Mouse (Mus musculus): ENCODE data around the gene Igf1r. TPM values are rescaled to one million over a fixed set of nuclear protein-coding genes. Genes with fewer than 3 reads are reported as not detected.

Igf1r gene
- polyA plus RNA-seq, 1 experiment from 2014 or later, result 29.7 TPM

- WGBS, result 80% methylated on average over 8 of the region's 8 CpGs
- Histone ChIP-seq H3K4me1 (ENCODE audit: control insufficient read depth, insufficient read depth, low read length) (peaks cover 4% of the 10 kb centered on the region), H3K36me3 (ENCODE audit: control insufficient read depth, insufficient read depth, low read length) (no peaks in the 10 kb centered on the region), H3K27me3 (ENCODE audit: control insufficient read depth, insufficient read depth, low read length) (no peaks in the 10 kb centered on the region), H3K9me3 (ENCODE audit: control insufficient read depth, low read length) (no peaks in the 10 kb centered on the region), H3K4me3 (ENCODE audit: low read length) (no peak overlapping the region), H3K27ac (ENCODE audit: low read depth, low read length) (no peak overlapping the region), H3K4me2 (replicated peaks; ENCODE audit: low read depth, low read length) (no peak overlapping the region), H3K9ac (ENCODE audit: low read depth, low read length) (no peak overlapping the region)
- ATAC-seq (ENCODE audit: low FRiP score, low TSS enrichment), result no peak
These were observed 160.0 kb downstream of the Igf1r start for GRCm38 (mm10) chr7:68112582-68112981.

GRCm38 (mm10) chr7:68114364-68114763, 161.7 kb downstream of the Igf1r start:
- no peak for ATAC-seq (ENCODE audit: low FRiP score, low TSS enrichment)
- Histone ChIP-seq H3K9ac (ENCODE audit: low read depth, low read length) (no peak overlapping the region), H3K9me3 (ENCODE audit: control insufficient read depth, low read length) (no peaks in the 10 kb centered on the region), H3K36me3 (ENCODE audit: control insufficient read depth, insufficient read depth, low read length) (no peaks in the 10 kb centered on the region), H3K27ac (ENCODE audit: low read depth, low read length) (no peak overlapping the region), H3K4me1 (ENCODE audit: control insufficient read depth, insufficient read depth, low read length) (peaks cover 19% of the 10 kb centered on the region), H3K4me2 (replicated peaks; ENCODE audit: low read depth, low read length) (no peak overlapping the region), H3K27me3 (ENCODE audit: control insufficient read depth, insufficient read depth, low read length) (no peaks in the 10 kb centered on the region), H3K4me3 (ENCODE audit: low read length) (no peak overlapping the region)
- 52% methylated on average over 5 of the region's 5 CpGs for WGBS

- ATAC-seq (ENCODE audit: low FRiP score, low TSS enrichment), result no peak
- no peaks in the 10 kb centered on the region for H3K36me3 ChIP-seq (ENCODE audit: control insufficient read depth, insufficient read depth, low read length)
- no peak overlapping the region for H3K4me3 ChIP-seq (ENCODE audit: low read length)
- H3K9ac ChIP-seq (ENCODE audit: low read depth, low read length), result no peak overlapping the region
- H3K4me1 ChIP-seq (ENCODE audit: control insufficient read depth, insufficient read depth, low read length), result peaks cover 22% of the 10 kb centered on the region
- no peak overlapping the region for H3K27ac ChIP-seq (ENCODE audit: low read depth, low read length)
- WGBS, result 65% methylated on average over 21 of the region's 21 CpGs
- H3K9me3 ChIP-seq (ENCODE audit: control insufficient read depth, low read length), result no peaks in the 10 kb centered on the region
- no peak overlapping the region for H3K4me2 ChIP-seq (replicated peaks; ENCODE audit: low read depth, low read length)
- no peaks in the 10 kb centered on the region for H3K27me3 ChIP-seq (ENCODE audit: control insufficient read depth, insufficient read depth, low read length)
These were observed 162.5 kb downstream of the Igf1r start for GRCm38 (mm10) chr7:68114983-68115715.

GRCm38 (mm10) chr7:68117567-68117966, 164.9 kb downstream of the Igf1r start:
- Histone ChIP-seq H3K27ac (ENCODE audit: low read depth, low read length) (peak overlapping the region; percentile 79), H3K4me2 (replicated peaks; ENCODE audit: low read depth, low read length) (no peak overlapping the region)
- 77% methylated on average over 5 of the region's 5 CpGs for WGBS

GRCm38 (mm10) chr7:68117981-68118380, 165.4 kb downstream of the Igf1r start:
- Histone ChIP-seq H3K4me3 (ENCODE audit: low read length) (no peak overlapping the region), H3K9me3 (ENCODE audit: control insufficient read depth, low read length) (no peaks in the 10 kb centered on the region), H3K4me2 (replicated peaks; ENCODE audit: low read depth, low read length) (no peak overlapping the region), H3K27ac (ENCODE audit: low read depth, low read length) (peak overlapping the region; percentile 79; the same call in 1 of the 2 replicates), H3K4me1 (ENCODE audit: control insufficient read depth, insufficient read depth, low read length) (peaks cover 22% of the 10 kb centered on the region), H3K36me3 (ENCODE audit: control insufficient read depth, insufficient read depth, low read length) (no peaks in the 10 kb centered on the region), H3K9ac (ENCODE audit: low read depth, low read length) (no peak overlapping the region), H3K27me3 (ENCODE audit: control insufficient read depth, insufficient read depth, low read length) (no peaks in the 10 kb centered on the region)
- WGBS, result 32% methylated on average over 2 of the region's 2 CpGs
- ATAC-seq (ENCODE audit: low FRiP score, low TSS enrichment), result no peak

More at GRCm38 (mm10) chr7:68117567-68117966, 164.9 kb downstream of the Igf1r start:
- Histone ChIP-seq H3K4me3 (ENCODE audit: low read length) (no peak overlapping the region), H3K36me3 (ENCODE audit: control insufficient read depth, insufficient read depth, low read length) (no peaks in the 10 kb centered on the region), H3K9ac (ENCODE audit: low read depth, low read length) (no peak overlapping the region), H3K4me1 (ENCODE audit: control insufficient read depth, insufficient read depth, low read length) (peaks cover 22% of the 10 kb centered on the region), H3K27me3 (ENCODE audit: control insufficient read depth, insufficient read depth, low read length) (no peaks in the 10 kb centered on the region), H3K9me3 (ENCODE audit: control insufficient read depth, low read length) (no peaks in the 10 kb centered on the region)
- no peak for ATAC-seq (ENCODE audit: low FRiP score, low TSS enrichment)

GRCm38 (mm10) chr7:68119605-68120004, 167.0 kb downstream of the Igf1r start:
- Histone ChIP-seq H3K27ac (ENCODE audit: low read depth, low read length) (0 out of 2 replicates have a peak overlapping the region, but pooled peaks have one; percentile 8), H3K4me1 (ENCODE audit: control insufficient read depth, insufficient read depth, low read length) (peaks cover 22% of the 10 kb centered on the region), H3K27me3 (ENCODE audit: control insufficient read depth, insufficient read depth, low read length) (no peaks in the 10 kb centered on the region), H3K9ac (ENCODE audit: low read depth, low read length) (no peak overlapping the region), H3K36me3 (ENCODE audit: control insufficient read depth, insufficient read depth, low read length) (no peaks in the 10 kb centered on the region), H3K4me3 (ENCODE audit: low read length) (no peak overlapping the region), H3K4me2 (replicated peaks; ENCODE audit: low read depth, low read length) (no peak overlapping the region), H3K9me3 (ENCODE audit: control insufficient read depth, low read length) (no peaks in the 10 kb centered on the region)
- 45% methylated on average over 5 of the region's 5 CpGs for WGBS
- ATAC-seq (ENCODE audit: low FRiP score, low TSS enrichment), result no peak

GRCm38 (mm10) chr7:68122418-68122817, 169.8 kb downstream of the Igf1r start:
- Histone ChIP-seq H3K4me1 (ENCODE audit: control insufficient read depth, insufficient read depth, low read length) (peaks cover 23% of the 10 kb centered on the region), H3K36me3 (ENCODE audit: control insufficient read depth, insufficient read depth, low read length) (no peaks in the 10 kb centered on the region), H3K27ac (ENCODE audit: low read depth, low read length) (no peak overlapping the region), H3K4me2 (replicated peaks; ENCODE audit: low read depth, low read length) (no peak overlapping the region), H3K9me3 (ENCODE audit: control insufficient read depth, low read length) (no peaks in the 10 kb centered on the region), H3K9ac (ENCODE audit: low read depth, low read length) (no peak overlapping the region), H3K27me3 (ENCODE audit: control insufficient read depth, insufficient read depth, low read length) (no peaks in the 10 kb centered on the region), H3K4me3 (ENCODE audit: low read length) (no peak overlapping the region)
- WGBS, result 20% methylated on average over 3 of the region's 3 CpGs
- ATAC-seq (ENCODE audit: low FRiP score, low TSS enrichment), result no peak

GRCm38 (mm10) chr7:68125347-68125746, 172.7 kb downstream of the Igf1r start:
- H3K9me3 ChIP-seq (ENCODE audit: control insufficient read depth, low read length), result no peaks in the 10 kb centered on the region
- H3K4me2 ChIP-seq (replicated peaks; ENCODE audit: low read depth, low read length), result no peak overlapping the region
- H3K9ac ChIP-seq (ENCODE audit: low read depth, low read length), result no peak overlapping the region
- no peak overlapping the region for H3K27ac ChIP-seq (ENCODE audit: low read depth, low read length)
- H3K36me3 ChIP-seq (ENCODE audit: control insufficient read depth, insufficient read depth, low read length), result no peaks in the 10 kb centered on the region
- 70% methylated on average over 2 of the region's 2 CpGs for WGBS
- H3K4me3 ChIP-seq (ENCODE audit: low read length), result no peak overlapping the region
- ATAC-seq (ENCODE audit: low FRiP score, low TSS enrichment), result no peak
- no peaks in the 10 kb centered on the region for H3K27me3 ChIP-seq (ENCODE audit: control insufficient read depth, insufficient read depth, low read length)
- peaks cover 23% of the 10 kb centered on the region for H3K4me1 ChIP-seq (ENCODE audit: control insufficient read depth, insufficient read depth, low read length)

GRCm38 (mm10) chr7:68127799-68128261, 175.2 kb downstream of the Igf1r start:
- H3K4me3 ChIP-seq (ENCODE audit: low read length), result no peak overlapping the region
- 31% methylated on average over 6 of the region's 6 CpGs for whole genome bisulfite sequencing
- 0 out of 2 replicates have a peak overlapping the region, but pooled peaks have one; percentile 11 for H3K27ac ChIP-seq (ENCODE audit: low read depth, low read length)
- ATAC-seq (ENCODE audit: low FRiP score, low TSS enrichment), result peak; percentile 7; the same call in 1 of the 2 replicates
- peaks cover 40% of the 10 kb centered on the region for H3K4me1 ChIP-seq (ENCODE audit: control insufficient read depth, insufficient read depth, low read length)
- H3K27me3 ChIP-seq (ENCODE audit: control insufficient read depth, insufficient read depth, low read length), result no peaks in the 10 kb centered on the region
- H3K4me2 ChIP-seq (replicated peaks; ENCODE audit: low read depth, low read length), result peak overlapping the region; percentile 93
- peak overlapping the region; percentile 62; the same call in 1 of the 2 replicates for H3K9ac ChIP-seq (ENCODE audit: low read depth, low read length)
- no peaks in the 10 kb centered on the region for H3K9me3 ChIP-seq (ENCODE audit: control insufficient read depth, low read length)
- no peaks in the 10 kb centered on the region for H3K36me3 ChIP-seq (ENCODE audit: control insufficient read depth, insufficient read depth, low read length)

Data from kidney, embryonic 14.5 days (tissue).